In the genomic region with DNA sequence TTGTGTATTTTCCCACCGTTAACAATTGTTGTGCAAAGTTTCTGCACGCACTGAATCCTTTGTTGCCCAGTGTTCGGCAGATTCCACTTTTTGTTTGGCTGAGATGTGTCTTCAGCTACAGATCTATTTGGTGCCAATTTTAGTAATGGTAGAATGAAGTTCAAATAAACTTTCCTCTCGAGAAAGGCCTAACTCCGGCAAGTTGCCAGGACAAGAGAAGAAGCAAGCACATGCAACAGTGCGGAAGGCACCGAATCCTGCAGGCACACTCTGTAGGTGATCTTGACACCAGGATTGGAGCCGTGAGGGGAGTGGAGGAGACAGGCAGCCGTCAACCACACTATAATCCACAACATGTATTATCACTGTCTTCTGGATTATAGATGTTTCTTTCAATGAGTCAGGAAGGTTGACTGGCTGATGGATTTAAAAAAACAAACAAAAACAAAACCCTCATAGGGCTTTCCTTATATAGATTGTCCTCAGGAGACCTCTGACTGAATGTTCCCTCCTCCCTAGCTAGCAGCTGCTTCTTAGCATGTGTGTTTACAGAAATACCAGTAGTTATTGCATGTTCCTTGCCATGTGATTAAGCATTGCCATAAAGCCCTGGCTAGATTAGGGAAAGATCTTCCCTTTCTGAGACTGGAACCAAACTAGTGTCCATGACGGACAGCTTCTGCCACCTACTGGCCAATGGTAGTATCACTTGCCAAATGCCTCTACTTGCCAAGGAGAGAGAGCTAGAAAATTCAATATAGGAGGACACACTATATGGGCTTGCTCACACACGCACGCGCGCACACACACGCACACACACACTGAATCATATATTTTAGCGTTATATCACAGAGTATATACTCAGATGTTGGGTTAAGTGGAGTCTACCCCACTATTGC, we compare ENCODE assay signal across 9 mouse cellular contexts. TPM values are rescaled to one million over a fixed set of nuclear protein-coding genes. Genes with fewer than 3 reads are reported as not detected.
A peak's percentile ranks its signal among the peaks of the same experiment; 100 is the strongest.
DNase-seq lines count a peak whose midpoint lies in the region; ATAC-seq and TF ChIP-seq lines count a peak whose summit lies in the region.
"Had no signal": no experiment of that assay in that cellular context is flagged by ENCODE, and none has a peak within 500 bp of the region (broad histone marks: within the 10 kb centered on the region; RNA-seq: fewer than 3 reads in every experiment).

No protein-coding gene starts in this region.

- no peak overlapping the region for H3K27ac ChIP-seq in ES-Bruce4 (ENCODE audit: insufficient read depth, low read length)
- H3K27ac ChIP-seq in forebrain, embryonic 10.5 days, result no peak overlapping the region
- H3K27ac ChIP-seq in lung, embryonic 16.5 days (ENCODE audit: low read length), result no peak overlapping the region
- H3K27ac ChIP-seq: heart, embryonic 15.5 days had no signal

- no peak for TF ChIP-seq EP300 in ES-Bruce4 (IDR thresholded peaks at IDR 0.05; ENCODE audit: insufficient read depth, low read depth, low read length)

- H3K27me3 ChIP-seq in ES-Bruce4 (ENCODE audit: control insufficient read depth, insufficient read depth, low read length, poor library complexity, severe bottlenecking), result no peaks in the 10 kb centered on the region
- 0 out of 2 replicates have a peak, but pooled peaks cover 3% of the 10 kb centered on the region for H3K27me3 ChIP-seq in forebrain, embryonic 10.5 days (ENCODE audit: poor library complexity, severe bottlenecking)
- H3K27me3 ChIP-seq in lung, embryonic 16.5 days (ENCODE audit: control insufficient read depth, insufficient read depth, low read depth, low read length), result no peaks in the 10 kb centered on the region; the same call in 1 of the 2 replicates

- TF ChIP-seq POLR2A in ES-Bruce4 (IDR thresholded peaks at IDR 0.05; ENCODE audit: insufficient read depth, low read length), result no peak

- no peak overlapping the region for H3K9ac ChIP-seq in ES-Bruce4 (ENCODE audit: low read depth, poor library complexity, severe bottlenecking)
- H3K9ac ChIP-seq in lung, embryonic 16.5 days (ENCODE audit: low read length), result no peak overlapping the region
- H3K9ac ChIP-seq: heart, embryonic 15.5 days had no signal

- peak; percentile 25 for TF ChIP-seq CTCF in ES-Bruce4 (IDR thresholded peaks at IDR 0.05; ENCODE audit: low read depth, low read length)

- intact Hi-C loops in heart, postnatal 25 days (cut with DNase I), result loop anchor here (1.0 to 5.0 kb wide), 5 partner anchors 161 to 684 kb away; no protein-coding TSS in a partner anchor

- 55% methylated on average over 16 of the region's 16 CpGs for WGBS in forebrain, embryonic 10.5 days
- WGBS in lung, embryonic 16.5 days, result 30% methylated on average over 16 of the region's 16 CpGs

- no peak overlapping the region for H3K4me2 ChIP-seq in lung, embryonic 16.5 days (ENCODE audit: low read depth, low read length)
- H3K4me2 ChIP-seq: heart, embryonic 15.5 days had no signal

- H3K9me3 ChIP-seq in ES-Bruce4 (replicated peaks; ENCODE audit: control insufficient read depth, insufficient read depth, low read length, poor library complexity, severe bottlenecking), result no peaks in the 10 kb centered on the region
- H3K9me3 ChIP-seq in forebrain, embryonic 10.5 days, result no peaks in the 10 kb centered on the region
- no peaks in the 10 kb centered on the region for H3K9me3 ChIP-seq in lung, embryonic 16.5 days (ENCODE audit: control insufficient read depth, low read length)
- H3K9me3 ChIP-seq: heart, embryonic 15.5 days had no signal

- no peak overlapping the region for H3K4me3 ChIP-seq in ES-Bruce4 (ENCODE audit: low read depth, low read length)
- H3K4me3 ChIP-seq in forebrain, embryonic 10.5 days, result no peak overlapping the region
- H3K4me3 ChIP-seq in lung, embryonic 16.5 days (ENCODE audit: low read length), result no peak overlapping the region
- H3K4me3 ChIP-seq: heart, embryonic 15.5 days had no signal

- ATAC-seq in lung, embryonic 16.5 days (ENCODE audit: low read depth), result peak; percentile 92

- DNase-seq in brain, embryonic 18.5 days (ENCODE audit: low read depth, low spot score), result peak; percentile 51
- DNase-seq in forebrain, embryonic 10.5 days (ENCODE audit: extremely low spot score, low spot score), result peak; percentile 79
- DNase-seq in heart, postnatal 25 days (ENCODE audit: low spot score), result peak; percentile 41
- DNase-seq in layer of hippocampus, adult 11-12 months (ENCODE audit: low spot score), result peak; percentile 86
- DNase-seq in ovary, postnatal 10 days (ENCODE audit: low spot score), result peak; percentile 76
- DNase-seq in thymus, adult 18-20 months, result peak; percentile 6 to 26

- no peaks in the 10 kb centered on the region for H3K36me3 ChIP-seq in ES-Bruce4 (ENCODE audit: control insufficient read depth, insufficient read depth, low read length, poor library complexity, severe bottlenecking)
- no peaks in the 10 kb centered on the region for H3K36me3 ChIP-seq in forebrain, embryonic 10.5 days (replicated peaks)
- H3K36me3 ChIP-seq in lung, embryonic 16.5 days (ENCODE audit: control insufficient read depth, insufficient read depth, low read length), result no peaks in the 10 kb centered on the region
- H3K36me3 ChIP-seq: heart, embryonic 15.5 days had no signal

- no peaks in the 10 kb centered on the region for H3K4me1 ChIP-seq in ES-Bruce4 (ENCODE audit: control insufficient read depth, insufficient read depth, low read length)
- no peaks in the 10 kb centered on the region for H3K4me1 ChIP-seq in forebrain, embryonic 10.5 days
- no peaks in the 10 kb centered on the region for H3K4me1 ChIP-seq in lung, embryonic 16.5 days (replicated peaks; ENCODE audit: control insufficient read depth, insufficient read depth, low read length)
- H3K4me1 ChIP-seq: heart, embryonic 15.5 days had no signal

RNA-seq across cellular contexts. Expression of a gene that starts 18.0 kb away (rescaled TPM):
- polyA plus RNA-seq in ES-Bruce4 (2011; ENCODE audit: insufficient read depth, insufficient read length, low read depth, missing spikeins), result not detected in 2 replicates
- polyA plus RNA-seq in forebrain, embryonic 10.5 days (2016; fragmentation: Nextera tagmentation; extraction: Ambion mirVana), result not detected in 2 replicates
- not detected for total RNA-seq in heart, postnatal 25 days (2021)
- polyA plus RNA-seq in lung, embryonic 16.5 days (2015; fragmentation: Nextera tagmentation; extraction: Ambion mirVana), result not detected in 2 replicates
- polyA plus RNA-seq: heart, embryonic 15.5 days had no signal

Comparison
In these comparisons a context has a peak if more than half of its experiments do, and no peak if none do; other contexts are left out.
1. DNase-seq: peak in every context shown above with its lines; median percentile 86 in layer of hippocampus, adult 11-12 months; 79 in forebrain, embryonic 10.5 days; 76 in ovary, postnatal 10 days; 51 in brain, embryonic 18.5 days; 41 in heart, postnatal 25 days; 16 in thymus, adult 18-20 months.